Mouse (Mus musculus) Patski (cell line): Measurements from ENCODE around the gene Morc3. TPM values are rescaled to one million over a fixed set of nuclear protein-coding genes. Genes with fewer than 3 reads are reported as not detected.

Experiments used
- ATAC-seq: fragments of 100-300 bp; one replicate; pipeline ENCODE4 v1.8.0; 2021
- CTCF ChIA-PET: fragments of 350-600 bp; sonication (Branson Sonifier 250); formaldehyde crosslinking; loops from one replicate; lab custom pipeline; 2022; ENCODE audit warnings: inconsistent platforms; lab: Charles Lee
- POLR2A ChIA-PET: fragments of 350-600 bp; sonication (Branson Sonifier 250); formaldehyde crosslinking; loops from one replicate; lab custom pipeline; 2022; ENCODE audit warnings: antibody characterized with exemption, inconsistent platforms; lab: Charles Lee
- DNase-seq: peaks from one replicate; pipeline ENCODE4 v3.0.0-alpha.2; 2011; ENCODE audit warnings: low read depth, low spot score
- H3K27me3 ChIP-seq: fragments of 371-371 bp; one replicate; pipeline ENCODE4 v1.5.1; 2021
- CTCF ChIP-seq: fragments of 100-300 bp; IDR thresholded peaks from one replicate; pipeline ENCODE4 v1.5.1; 2021
- in situ Hi-C: fragments of 300-500 bp; cut with MboI; formaldehyde crosslinking; loops from 3 replicates; pipeline ENCODE4 v1.11.1; 2018; ENCODE audit warnings: low pct_unique_long_range_greater_than_20kb, mixed read lengths
- polyA plus RNA-seq: library from polyadenylated mRNA; unstranded; gene quantifications from one replicate; pipeline ENCODE4 v1.2.3, GENCODE M21; 2021

Gene Morc3
- 31.2 TPM for polyA plus RNA-seq

- in situ Hi-C loops, result no loop called here
- ATAC-seq (peak; percentile 90), DNase-seq (peak; percentile 96)
- POLR2A ChIA-PET, result no interaction called here
- TF ChIP-seq CTCF, result no peak
- H3K27me3 ChIP-seq, result no peaks in the 10 kb centered on the region
- CTCF ChIA-PET, result no interaction called here
These were observed at the start of gene Morc3 for GRCm38 (mm10) chr16:93831627-93832395. TSS of gene Morc3 (plus strand) at chr16:93832121.

GRCm38 (mm10) chr16:93784175-93784574, 47.7 kb upstream of the Morc3 start:
- ATAC-seq (no peak), DNase-seq (no peak)
- in situ Hi-C loops, result loop anchor here (10.0 kb wide), 1 partner anchor 99 kb away; the partner anchor contains the start of gene Cbr3
- H3K27me3 ChIP-seq, result no peaks in the 10 kb centered on the region
- POLR2A ChIA-PET, result no interaction called here
- CTCF ChIA-PET, result interaction anchor here (1.1 to 1.2 kb wide), 2 partner anchors 9 to 98 kb away, joined by 3 to 4 read pairs; no protein-coding TSS in a partner anchor
- no peak for TF ChIP-seq CTCF

- ChIA-PET POLR2A (interaction anchor here (0.6 kb wide), 1 partner anchor 877 kb away, joined by 5 read pairs; no protein-coding TSS in a partner anchor), CTCF (interaction anchor here (0.6 to 1.5 kb wide), 9 partner anchors 8 to 102 kb away, joined by 3 to 8 read pairs (median 4); partner anchors contain the start of gene Cbr3)
- in situ Hi-C loops, result loop anchor here (10.0 kb wide), 1 partner anchor 101 kb away; the partner anchor contains the start of gene Cbr3
- no peak for TF ChIP-seq CTCF
- ATAC-seq (peak; percentile 26), DNase-seq (no peak)
- H3K27me3 ChIP-seq, result no peaks in the 10 kb centered on the region
These were observed 46.1 kb upstream of the Morc3 start for GRCm38 (mm10) chr16:93785805-93786204.

GRCm38 (mm10) chr16:93788388-93788787, 43.5 kb upstream of the Morc3 start:
- no peak for ATAC-seq
- CTCF ChIA-PET, result no interaction called here
- no peak for TF ChIP-seq CTCF
- H3K27me3 ChIP-seq, result no peaks in the 10 kb centered on the region
- no peak for DNase-seq
- POLR2A ChIA-PET, result interaction anchor here (0.6 kb wide), 1 partner anchor 54 kb away, joined by 3 read pairs; no protein-coding TSS in a partner anchor
- in situ Hi-C loops, result loop anchor here (10.0 kb wide), 1 partner anchor 104 kb away; the partner anchor contains the start of gene Cbr3

DNA sequence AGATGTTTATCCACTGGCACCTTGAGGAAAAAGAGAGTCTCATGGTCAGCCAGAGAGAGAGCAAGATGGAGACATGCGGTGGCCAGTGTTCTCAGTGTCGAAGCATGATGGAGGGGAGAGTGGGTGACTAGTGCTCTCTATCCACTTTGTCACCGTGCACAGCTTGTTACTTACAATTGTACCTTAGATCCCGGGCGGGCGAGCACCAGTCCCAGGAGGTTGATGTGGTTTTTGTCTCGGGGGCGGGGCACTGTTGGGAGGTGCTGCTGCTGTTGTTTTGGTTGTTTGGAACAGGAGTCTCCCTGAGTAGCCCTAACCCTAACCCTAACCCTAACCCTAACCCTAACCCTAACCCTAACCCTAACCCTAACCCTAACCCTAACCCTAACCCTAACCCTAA, 43.0 kb upstream of the Morc3 start:
- no peak for TF ChIP-seq CTCF
- POLR2A ChIA-PET, result interaction anchor here (0.6 kb wide), 1 partner anchor 54 kb away, joined by 3 read pairs; no protein-coding TSS in a partner anchor
- in situ Hi-C loops, result loop anchor here (10.0 kb wide), 1 partner anchor 104 kb away; the partner anchor contains the start of gene Cbr3
- DNase-seq, result no peak
- CTCF ChIA-PET, result no interaction called here
- H3K27me3 ChIP-seq, result no peaks in the 10 kb centered on the region
- no peak for ATAC-seq

- POLR2A ChIA-PET, result interaction anchor here (0.6 kb wide), 1 partner anchor 145 kb away, joined by 3 read pairs; no protein-coding TSS in a partner anchor
- in situ Hi-C loops, result loop anchor here (10.0 kb wide), 1 partner anchor 105 kb away; the partner anchor contains the start of gene Cbr3
- CTCF ChIA-PET, result no interaction called here
- DNase-seq (no peak), ATAC-seq (no peak)
- no peaks in the 10 kb centered on the region for H3K27me3 ChIP-seq
- TF ChIP-seq CTCF, result no peak
These were observed 41.8 kb upstream of the Morc3 start for GRCm38 (mm10) chr16:93789971-93790755.

- TF ChIP-seq CTCF, result no peak
- ChIA-PET POLR2A (no interaction called here), CTCF (interaction anchor here (0.6 kb wide), 1 partner anchor 22 kb away, joined by 3 read pairs; no protein-coding TSS in a partner anchor)
- H3K27me3 ChIP-seq, result no peaks in the 10 kb centered on the region
- in situ Hi-C loops, result no loop called here
- ATAC-seq (no peak), DNase-seq (no peak)
These were observed 38.8 kb upstream of the Morc3 start for GRCm38 (mm10) chr16:93792981-93793630.

- ChIA-PET CTCF (no interaction called here), POLR2A (no interaction called here)
- in situ Hi-C loops, result no loop called here
- no peaks in the 10 kb centered on the region for H3K27me3 ChIP-seq
- peak; percentile 70 for ATAC-seq
- peak; percentile 33 for DNase-seq
- no peak for TF ChIP-seq CTCF
These were observed 37.1 kb upstream of the Morc3 start for GRCm38 (mm10) chr16:93794845-93795244.

DNA sequence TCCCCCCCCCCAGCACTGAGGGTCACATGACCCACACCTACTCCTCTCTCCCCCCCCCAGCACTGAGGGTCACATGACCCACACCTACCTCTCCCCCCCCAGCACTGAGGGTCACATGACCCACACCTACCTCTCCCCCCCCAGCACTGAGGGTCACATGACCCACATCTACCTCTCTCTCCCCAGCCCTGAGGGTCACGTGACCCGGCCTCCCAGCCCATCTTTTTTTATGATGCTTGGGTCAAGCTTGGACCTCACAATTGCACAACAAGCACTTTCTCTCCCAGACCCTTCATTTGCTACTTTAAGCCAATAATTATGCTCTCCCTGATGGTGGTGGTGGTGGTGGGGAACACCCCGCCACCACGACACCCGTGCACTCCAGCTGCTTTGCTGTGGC, 36.5 kb upstream of the Morc3 start:
- no peak for TF ChIP-seq CTCF

More for the DNA sequence above, 36.5 kb upstream of the Morc3 start:
- no peaks in the 10 kb centered on the region for H3K27me3 ChIP-seq
- POLR2A ChIA-PET, result no interaction called here
- in situ Hi-C loops, result no loop called here
- ATAC-seq (no peak), DNase-seq (no peak)
- CTCF ChIA-PET, result no interaction called here
